Mouse (Mus musculus) kidney, embryonic 16.5 days (tissue): Measurements from ENCODE around the gene Tab1. TPM values are rescaled to one million over a fixed set of nuclear protein-coding genes. Genes with fewer than 3 reads are reported as not detected.

Source experiments
- ATAC-seq: fragments of 200-750 bp; cut with Nextera tagmentation; 2 replicates; pipeline ENCODE4 v1.8.0; 2017; ENCODE audit warnings: moderate TSS enrichment; ENCODE audit not compliant: low FRiP score, low TSS enrichment
- H3K27ac ChIP-seq: fragments of 300-500 bp; sonication (generic); 2 replicates; pipeline ENCODE4 v1.5.1; 2014; ENCODE audit warnings: low read length
- H3K27me3 ChIP-seq: fragments of 300-500 bp; sonication (generic); 2 replicates; pipeline ENCODE4 v1.6.1; 2014; ENCODE audit warnings: low read length, control low read depth, mixed read lengths; ENCODE audit not compliant: insufficient read depth
- H3K36me3 ChIP-seq: fragments of 300-500 bp; sonication (generic); 2 replicates; pipeline ENCODE4 v1.6.1; 2014; ENCODE audit warnings: low read length, control low read depth, mixed read lengths; ENCODE audit not compliant: insufficient read depth
- H3K4me1 ChIP-seq: fragments of 300-500 bp; sonication (generic); 2 replicates; pipeline ENCODE4 v1.6.1; 2014; ENCODE audit warnings: low read length, control low read depth, mixed read lengths; ENCODE audit not compliant: insufficient read depth
- H3K4me2 ChIP-seq: fragments of 300-500 bp; sonication (generic); replicated peaks from 2 replicates; pipeline ENCODE4 v1.6.1; 2014; ENCODE audit warnings: low read depth, low read length
- H3K4me3 ChIP-seq: fragments of 300-500 bp; sonication (generic); 2 replicates; pipeline ENCODE4 v1.5.1; 2014; ENCODE audit warnings: mild to moderate bottlenecking, low read length
- H3K9ac ChIP-seq: fragments of 300-500 bp; sonication (generic); replicated peaks from 2 replicates; pipeline ENCODE4 v1.6.1; 2014; ENCODE audit warnings: low read length
- H3K9me3 ChIP-seq: fragments of 300-500 bp; sonication (generic); 2 replicates; pipeline ENCODE4 v1.6.1; 2016; ENCODE audit warnings: low read length, control low read depth
- WGBS: fragments of 180-500 bp; shearing (Covaris S2); extraction: QIAGEN DNeasy Blood & Tissue Kit; methylation state at CpG from one replicate; pipeline ENCODE4 v1.1.7; 2014; 5-methylcytosine and 5-hydroxymethylcytosine counted together
- polyA plus RNA-seq: library from polyadenylated mRNA; unstranded; fragments of >200 nt; fragmentation: Nextera tagmentation; extraction: Ambion mirVana; gene quantifications from 2 replicates; pipeline ENCODE4 v1.2.1, GENCODE M21; 2015

Gene Tab1
- polyA plus RNA-seq, 1 experiment from 2014 or later = 44.1 TPM

DNA sequence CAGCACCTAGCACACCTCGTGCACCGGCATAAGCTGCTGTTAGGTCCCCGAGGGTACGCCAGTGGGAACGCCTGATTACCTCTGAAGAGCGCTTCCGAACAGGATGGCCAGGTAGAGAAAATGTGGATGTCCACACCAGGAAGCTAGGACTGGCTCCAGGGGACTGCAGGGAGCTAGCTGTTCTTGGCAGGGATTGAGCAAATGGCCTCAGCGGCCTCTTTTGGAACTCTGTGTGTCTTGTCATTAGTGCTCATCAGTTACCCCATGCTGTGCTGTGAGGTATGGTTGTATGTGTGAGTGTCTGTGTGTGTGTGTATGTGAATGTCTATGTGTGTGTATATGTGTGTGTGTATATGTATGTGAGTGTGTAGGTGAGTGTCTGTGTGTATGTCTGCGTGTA lies 42.4 kb downstream of the Tab1 start:
- no peak overlapping the region for H3K9ac ChIP-seq
- WGBS = 69% methylated on average over 9 of the region's 9 CpGs
- peaks cover 39% of the 10 kb centered on the region for H3K4me1 ChIP-seq
- H3K27me3 ChIP-seq = no peaks in the 10 kb centered on the region
- no peaks in the 10 kb centered on the region for H3K9me3 ChIP-seq
- no peak overlapping the region for H3K4me3 ChIP-seq
- H3K4me2 ChIP-seq = no peak overlapping the region
- H3K36me3 ChIP-seq = no peaks in the 10 kb centered on the region
- ATAC-seq = no peak
- H3K27ac ChIP-seq = no peak overlapping the region

DNA sequence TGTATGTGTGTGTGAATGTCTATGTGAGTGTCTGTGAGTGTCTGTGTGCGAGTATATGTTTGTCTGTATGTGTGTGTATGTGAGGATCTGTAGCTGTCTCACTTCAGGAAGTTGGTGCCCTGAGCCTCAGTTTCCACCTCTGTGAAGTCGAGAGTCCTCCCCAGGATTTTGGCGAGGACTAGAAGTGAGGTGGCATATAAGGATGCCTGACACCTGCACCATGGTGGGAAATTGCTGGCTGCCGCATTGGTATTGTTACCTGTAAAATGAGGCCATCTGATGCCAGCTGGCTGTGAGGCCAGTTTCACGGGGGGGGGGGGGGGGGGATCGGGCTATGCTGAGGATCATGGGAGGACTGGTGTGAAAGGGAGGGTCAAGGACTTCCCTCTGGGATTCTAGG lies 42.8 kb downstream of the Tab1 start:
- Histone ChIP-seq H3K36me3 (no peaks in the 10 kb centered on the region), H3K27me3 (no peaks in the 10 kb centered on the region), H3K9me3 (no peaks in the 10 kb centered on the region), H3K4me1 (peaks cover 39% of the 10 kb centered on the region), H3K4me3 (no peak overlapping the region), H3K27ac (no peak overlapping the region), H3K9ac (no peak overlapping the region), H3K4me2 (no peak overlapping the region)
- WGBS = 68% methylated on average over 5 of the region's 6 CpGs
- no peak for ATAC-seq

DNA sequence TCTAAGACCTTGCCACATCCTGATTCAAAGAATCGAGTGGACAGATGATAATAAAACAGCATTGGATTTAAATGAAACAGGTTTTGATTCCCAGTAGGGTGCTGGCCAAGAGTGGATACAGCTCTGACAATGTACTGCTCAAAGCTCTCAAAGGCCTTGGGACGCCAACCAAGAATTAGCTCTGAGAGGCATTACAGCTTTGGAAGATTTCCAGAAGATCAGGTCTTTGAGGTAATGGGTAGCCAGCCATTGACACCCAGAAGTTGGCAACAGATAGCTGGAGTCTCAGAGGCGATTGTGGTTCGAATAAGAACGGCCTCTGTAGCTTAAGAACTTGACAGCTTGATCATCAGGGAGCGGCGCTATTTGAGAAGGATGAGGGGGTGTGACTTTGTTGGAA lies 48.6 kb downstream of the Tab1 start:
- Histone ChIP-seq H3K9ac (no peak overlapping the region), H3K27ac (no peak overlapping the region), H3K9me3 (no peaks in the 10 kb centered on the region), H3K4me1 (peaks cover 7% of the 10 kb centered on the region), H3K27me3 (no peaks in the 10 kb centered on the region), H3K4me2 (no peak overlapping the region), H3K4me3 (no peak overlapping the region), H3K36me3 (no peaks in the 10 kb centered on the region)
- 92% methylated on average over 7 of the region's 7 CpGs for WGBS
- ATAC-seq = no peak

DNA sequence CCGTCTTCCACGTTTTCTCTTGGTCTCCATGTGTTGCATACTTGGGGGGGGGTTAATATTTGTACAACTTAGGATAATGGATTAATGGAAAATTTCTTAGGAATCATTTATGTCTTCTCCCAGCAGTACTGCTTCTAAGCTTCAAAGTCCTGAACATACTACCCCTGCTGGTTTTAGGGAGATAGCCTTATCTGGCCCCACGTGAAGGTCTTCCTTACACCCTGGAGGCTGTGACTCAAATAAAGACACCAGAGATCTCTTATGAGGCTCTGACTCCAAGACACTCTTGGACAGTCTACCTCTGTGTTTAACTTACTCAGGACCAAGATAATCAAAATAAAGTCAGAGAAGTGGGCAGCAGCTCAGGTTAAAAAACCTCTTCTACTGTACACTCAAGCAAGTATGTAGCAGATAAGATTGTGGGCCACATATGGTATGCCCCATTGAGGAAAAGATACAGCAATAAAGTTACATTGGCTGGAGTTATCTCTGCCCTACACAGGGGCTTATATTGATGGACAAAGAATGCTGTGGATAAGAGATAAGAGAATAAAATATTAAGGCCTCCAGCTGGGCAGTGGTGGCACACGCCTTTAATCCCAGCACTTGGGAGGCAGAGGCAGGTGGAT lies 49.3 kb downstream of the Tab1 start:
- Histone ChIP-seq H3K9ac (no peak overlapping the region), H3K27ac (no peak overlapping the region), H3K4me2 (no peak overlapping the region), H3K9me3 (no peaks in the 10 kb centered on the region), H3K36me3 (no peaks in the 10 kb centered on the region), H3K4me3 (no peak overlapping the region), H3K4me1 (peaks cover 7% of the 10 kb centered on the region), H3K27me3 (no peaks in the 10 kb centered on the region)
- ATAC-seq = no peak
- 94% methylated on average over 4 of the region's 4 CpGs for WGBS

DNA sequence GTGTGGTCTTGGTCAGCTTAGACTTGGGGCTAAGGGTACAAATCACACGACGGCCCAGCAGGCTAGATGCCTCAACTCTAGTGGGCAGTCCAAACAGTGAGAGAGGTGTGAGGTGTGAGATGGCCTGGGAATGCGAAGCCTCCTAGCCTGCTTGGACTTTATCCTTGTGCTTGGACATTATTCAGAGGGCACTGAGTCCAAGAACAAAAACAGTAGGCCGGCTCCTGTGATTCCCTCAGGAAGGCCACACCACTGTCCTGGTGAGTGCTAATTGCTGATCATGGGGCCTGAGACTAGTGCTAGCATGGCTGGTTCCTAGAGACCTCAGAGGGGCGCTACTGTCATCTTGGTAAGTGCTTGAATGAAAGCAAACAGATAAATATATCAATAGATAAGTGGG lies 56.0 kb downstream of the Tab1 start:
- Histone ChIP-seq H3K9ac (no peak overlapping the region), H3K36me3 (no peaks in the 10 kb centered on the region), H3K9me3 (no peaks in the 10 kb centered on the region), H3K27me3 (no peaks in the 10 kb centered on the region), H3K4me3 (no peak overlapping the region), H3K4me1 (peaks cover 16% of the 10 kb centered on the region), H3K4me2 (no peak overlapping the region), H3K27ac (peak overlapping the region; percentile 26; the same call in 1 of the 2 replicates)
- ATAC-seq = no peak
- WGBS = 69% methylated on average over 5 of the region's 5 CpGs

DNA sequence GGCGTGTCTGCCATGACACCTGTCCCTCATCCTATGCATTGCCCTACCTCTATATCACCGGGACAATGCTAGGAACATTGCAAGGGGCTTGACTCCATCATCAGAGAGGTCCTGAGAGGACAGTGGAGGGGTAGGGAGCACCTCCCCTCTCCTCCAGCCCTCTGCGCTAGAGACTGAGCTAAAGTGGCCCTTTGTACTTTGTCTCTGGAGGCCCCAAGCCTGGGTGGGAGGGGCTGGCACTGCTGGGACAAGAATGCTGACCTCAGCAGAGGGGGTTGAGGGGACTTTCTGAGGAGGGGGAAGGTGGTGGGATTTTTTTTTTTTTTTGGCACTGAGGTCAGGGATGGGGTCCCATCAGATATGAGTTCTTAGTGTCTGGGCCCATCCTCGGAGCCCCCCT lies 57.1 kb downstream of the Tab1 start:
- Histone ChIP-seq H3K4me3 (no peak overlapping the region), H3K4me1 (peaks cover 16% of the 10 kb centered on the region), H3K36me3 (no peaks in the 10 kb centered on the region), H3K9me3 (no peaks in the 10 kb centered on the region), H3K27me3 (no peaks in the 10 kb centered on the region), H3K4me2 (no peak overlapping the region), H3K27ac (peak overlapping the region; percentile 26; the same call in 1 of the 2 replicates), H3K9ac (no peak overlapping the region)
- WGBS = 64% methylated on average over 4 of the region's 4 CpGs
- peak; percentile 62; the same call in 1 of the 2 replicates for ATAC-seq

DNA sequence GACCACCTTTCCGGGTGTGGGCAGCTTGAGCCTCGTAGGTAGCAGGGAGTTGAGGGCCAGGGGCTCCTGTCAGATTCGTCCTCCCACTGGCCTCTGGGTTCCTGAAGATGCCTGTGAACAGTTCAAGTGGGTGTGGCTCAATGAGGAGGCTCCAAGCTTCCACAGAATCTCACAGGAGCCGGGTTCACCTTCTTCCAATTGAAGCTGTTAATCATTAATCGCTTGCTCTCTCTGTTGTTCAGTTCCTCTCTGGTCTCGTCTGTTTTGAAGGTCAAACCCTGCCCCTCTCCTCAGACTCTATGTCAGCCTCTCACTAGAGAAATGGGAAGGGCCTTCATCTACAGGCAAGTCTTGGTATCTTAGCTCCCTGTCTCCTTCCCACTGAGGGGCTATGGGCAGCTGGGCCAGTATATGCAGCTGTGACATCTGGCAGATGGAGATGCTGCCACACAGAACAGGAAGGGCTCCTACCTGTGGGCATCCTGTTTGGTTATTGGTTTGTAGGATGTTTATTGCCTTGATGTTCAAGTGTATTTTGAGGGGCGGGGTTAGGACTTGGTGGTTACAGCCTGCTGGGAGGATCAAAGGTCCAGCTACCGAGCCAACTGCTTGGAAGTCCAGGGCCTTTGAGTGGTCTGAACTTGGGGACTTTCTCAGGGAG lies 58.8 kb downstream of the Tab1 start:
- peak; percentile 64; the same call in 1 of the 2 replicates for ATAC-seq
- no peak overlapping the region for H3K4me2 ChIP-seq
- no peaks in the 10 kb centered on the region for H3K27me3 ChIP-seq
- no peak overlapping the region for H3K4me3 ChIP-seq
- no peaks in the 10 kb centered on the region for H3K36me3 ChIP-seq
- peak overlapping the region; percentile 75 for H3K27ac ChIP-seq
- WGBS = 51% methylated on average over 8 of the region's 8 CpGs
- H3K4me1 ChIP-seq = peaks cover 16% of the 10 kb centered on the region
- no peaks in the 10 kb centered on the region for H3K9me3 ChIP-seq
- no peak overlapping the region for H3K9ac ChIP-seq

DNA sequence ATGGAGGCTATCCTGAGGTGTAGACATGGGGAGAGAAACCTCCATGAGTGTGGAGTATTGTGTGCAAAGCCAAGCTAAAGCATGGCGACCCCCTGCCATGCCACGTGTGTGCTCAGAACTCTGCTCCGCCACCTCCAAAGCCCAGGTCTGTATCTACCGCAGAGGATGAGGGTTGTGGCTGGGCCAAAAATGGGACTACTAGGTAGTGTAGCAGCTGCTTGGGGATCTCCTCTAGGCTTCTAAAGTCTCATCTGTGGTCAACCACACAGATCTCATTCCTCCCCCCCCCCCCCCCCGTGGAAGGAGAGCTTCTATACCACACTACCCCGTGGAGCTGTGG lies 59.3 kb downstream of the Tab1 start:
- Histone ChIP-seq H3K4me1 (peaks cover 16% of the 10 kb centered on the region), H3K36me3 (no peaks in the 10 kb centered on the region), H3K4me3 (no peak overlapping the region), H3K4me2 (no peak overlapping the region), H3K27ac (peak overlapping the region; percentile 75), H3K27me3 (no peaks in the 10 kb centered on the region), H3K9me3 (no peaks in the 10 kb centered on the region), H3K9ac (no peak overlapping the region)
- no peak for ATAC-seq
- WGBS = 91% methylated on average over 5 of the region's 6 CpGs

DNA sequence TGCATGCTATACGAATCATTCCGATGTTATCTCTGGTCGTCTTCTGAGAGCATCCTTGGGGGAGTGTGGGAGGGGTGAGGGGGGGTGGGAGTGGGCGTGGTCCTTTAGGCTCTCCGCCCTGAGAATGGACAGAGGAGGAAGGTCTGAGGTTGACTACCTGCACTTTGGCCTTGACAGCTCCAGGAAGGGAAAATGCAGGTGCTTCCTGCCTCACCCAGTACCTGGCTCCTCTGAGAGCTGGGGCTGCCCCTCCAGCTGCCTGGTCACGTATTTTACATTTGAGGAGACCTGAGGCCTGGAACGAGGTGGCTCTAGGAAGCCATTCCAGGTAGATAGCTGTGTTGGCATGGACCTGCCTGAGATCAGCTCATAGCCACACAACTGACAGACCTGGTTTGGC lies 59.9 kb downstream of the Tab1 start:
- ATAC-seq = no peak
- H3K9me3 ChIP-seq = peaks cover under 1% of the 10 kb centered on the region

DNA sequence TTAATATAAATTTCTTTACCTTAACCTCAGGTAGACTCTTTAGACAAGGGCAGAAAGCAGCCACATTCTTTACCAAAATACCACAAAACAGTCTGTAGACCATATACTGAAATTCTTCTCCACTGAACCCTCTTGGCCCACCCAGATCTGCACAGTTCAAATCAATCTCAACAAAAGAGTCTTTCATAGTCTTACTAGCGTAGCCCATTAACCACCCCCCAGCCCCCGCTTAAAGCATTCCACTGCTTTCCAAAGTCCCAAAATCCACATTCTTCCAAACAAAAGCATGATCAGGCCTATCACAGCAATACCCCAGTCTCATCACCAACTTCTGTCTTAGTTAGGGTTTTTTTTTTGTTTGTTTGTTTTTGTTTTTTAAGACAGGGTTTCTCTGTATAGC lies 66.6 kb downstream of the Tab1 start:
- no peak overlapping the region for H3K4me2 ChIP-seq
- peaks cover 3% of the 10 kb centered on the region for H3K9me3 ChIP-seq
- H3K27ac ChIP-seq = no peak overlapping the region
- WGBS = 83% methylated on average over 2 of the region's 2 CpGs
- no peak overlapping the region for H3K4me3 ChIP-seq
- H3K36me3 ChIP-seq = no peaks in the 10 kb centered on the region
- no peaks in the 10 kb centered on the region for H3K27me3 ChIP-seq
- H3K9ac ChIP-seq = no peak overlapping the region
- ATAC-seq = no peak
- no peaks in the 10 kb centered on the region for H3K4me1 ChIP-seq

More for the DNA sequence above, 59.9 kb downstream of the Tab1 start:
- Histone ChIP-seq H3K27me3 (no peaks in the 10 kb centered on the region), H3K36me3 (no peaks in the 10 kb centered on the region), H3K4me2 (no peak overlapping the region), H3K4me3 (no peak overlapping the region), H3K27ac (no peak overlapping the region), H3K9ac (no peak overlapping the region), H3K4me1 (peaks cover 16% of the 10 kb centered on the region)
- WGBS = 72% methylated on average over 7 of the region's 7 CpGs
